Mouse (Mus musculus): ENCODE data around the gene Rhno1. TPM values are rescaled to one million over a fixed set of nuclear protein-coding genes. Genes with fewer than 3 reads are reported as not detected.

Gene Rhno1
- total RNA-seq (2012; rRNA removed) = 31.1 and 31.9 TPM in 2 replicates

DNA sequence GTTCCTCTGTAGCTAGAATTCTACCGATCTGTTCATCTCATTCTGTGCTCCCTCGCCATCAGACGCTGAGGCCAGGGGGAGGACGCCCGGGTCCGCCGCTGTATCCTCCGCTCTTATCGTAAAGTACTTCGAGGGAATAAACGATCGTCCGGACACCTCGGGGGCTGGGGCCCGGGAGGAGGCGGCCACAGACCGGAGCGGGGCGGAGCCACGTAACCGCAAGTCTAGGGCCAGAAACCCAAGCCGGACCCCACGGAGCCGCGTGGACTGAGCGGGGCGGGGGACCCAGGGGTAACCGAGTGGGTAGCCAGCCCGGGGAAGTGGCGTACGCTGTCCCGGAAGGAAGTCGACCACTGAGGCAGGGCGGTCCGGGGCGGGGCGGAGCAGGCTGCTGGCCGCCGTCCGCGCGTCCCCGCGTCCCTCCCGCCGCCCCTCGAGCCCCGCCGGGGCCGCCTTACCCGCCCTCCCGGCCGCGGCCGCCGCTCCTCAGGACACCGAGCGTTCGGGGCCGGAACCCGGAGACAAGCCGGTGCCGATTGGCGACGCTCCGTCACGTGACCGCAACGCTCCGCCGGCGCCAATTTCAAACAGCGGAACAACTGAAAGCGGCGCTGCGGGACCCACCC lies at the start of gene Rhno1, which contains the start of gene Foxm1:
Gene Rhno1, minus strand, starts transcription at position 531 of the 626 bp plus-strand sequence.
Gene Foxm1, plus strand, starts transcription at position 587 of the 626 bp plus-strand sequence.
- DNase-seq (ENCODE audit: low read depth, low spot score) = peak; percentile 47
- Histone ChIP-seq H3K36me3 (ENCODE audit: control insufficient read depth, insufficient read depth, low read length, poor library complexity, severe bottlenecking) (peaks cover 22% of the 10 kb centered on the region), H3K9me3 (ENCODE audit: control insufficient read depth, insufficient read depth, low read depth, low read length) (no peaks in the 10 kb centered on the region), H3K9ac (ENCODE audit: insufficient read depth, low read depth, low read length, poor library complexity, severe bottlenecking) (peak within 1 kb of the TSS; percentile 93), H3K27ac (ENCODE audit: insufficient read depth, low read depth, low read length, poor library complexity, severe bottlenecking) (peak within 1 kb of the TSS; percentile 69), H3K4me1 (ENCODE audit: control insufficient read depth in 2 of 2, insufficient read depth in 2 of 2, low read length in 2 of 2, poor library complexity in 1 of 2) (peaks cover 1 to 21% of the 10 kb centered on the region in 2 experiments; a peak in 2 of 4 replicates), H3K4me3 (ENCODE audit: insufficient read depth in 1 of 2, low read depth in 1 of 2, low read length in 2 of 2, poor library complexity in 1 of 2, severe bottlenecking in 1 of 2) (peak within 1 kb of the TSS; percentile 94 to 95)
- in situ Hi-C loops (cut with MboI; ENCODE audit: low sequenced_read_pairs in 2 of 2, unreplicated experiment in 2 of 2) = no loop called here
- no peak for TF ChIP-seq ZNF384 (IDR thresholded peaks at IDR 0.05; ENCODE audit: low read depth, low read length)

DNA sequence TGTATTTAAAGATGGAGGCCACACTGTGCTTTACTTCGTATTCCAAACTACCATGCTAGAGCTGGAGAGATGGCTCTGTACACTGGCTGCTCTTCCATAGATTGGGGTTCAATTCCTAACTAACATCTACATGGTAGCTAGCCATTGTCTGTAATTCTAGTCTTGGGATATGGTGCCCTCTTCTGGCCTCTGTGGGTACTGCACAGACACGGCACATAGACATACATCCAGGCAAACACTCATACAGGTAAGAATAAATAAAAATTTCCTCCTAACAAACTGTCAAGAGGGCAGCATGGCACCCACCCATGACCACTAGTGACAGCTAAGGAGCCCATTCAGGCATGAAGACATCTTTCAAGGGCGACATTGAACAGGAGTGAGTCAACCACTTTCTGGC lies 48.4 kb upstream of the Rhno1 start:
- 0 out of 2 replicates have a peak, but pooled peaks have one; percentile 4 for TF ChIP-seq ZC3H11A (IDR thresholded peaks at IDR 0.05; ENCODE audit: borderline replicate concordance, low read depth, low read length)
- no peak for TF ChIP-seq HCFC1 (IDR thresholded peaks at IDR 0.05; ENCODE audit: borderline replicate concordance, insufficient read depth, low read length)
- Histone ChIP-seq H3K36me3 (ENCODE audit: control insufficient read depth, insufficient read depth, low read length, poor library complexity, severe bottlenecking) (peaks cover 42% of the 10 kb centered on the region), H3K9ac (ENCODE audit: insufficient read depth, low read depth, low read length, poor library complexity, severe bottlenecking) (no peak overlapping the region), H3K4me3 (ENCODE audit: insufficient read depth in 1 of 2, low read depth in 1 of 2, low read length in 2 of 2, poor library complexity in 1 of 2, severe bottlenecking in 1 of 2) (no peak overlapping the region), H3K9me3 (ENCODE audit: control insufficient read depth, insufficient read depth, low read depth, low read length) (no peaks in the 10 kb centered on the region), H3K4me1 (ENCODE audit: control insufficient read depth in 2 of 2, insufficient read depth in 2 of 2, low read length in 2 of 2, poor library complexity in 1 of 2) (peaks cover 4 to 13% of the 10 kb centered on the region in 2 experiments; a peak in 3 of 4 replicates), H3K27ac (ENCODE audit: insufficient read depth, low read depth, low read length, poor library complexity, severe bottlenecking) (no peak overlapping the region)
- DNase-seq (ENCODE audit: low read depth, low spot score) = peak; percentile 54
- in situ Hi-C loops (cut with MboI; ENCODE audit: low sequenced_read_pairs in 2 of 2, unreplicated experiment in 2 of 2) = no loop called here

GRCm38 (mm10) chr6:128410305-128410704 lies 47.6 kb upstream of the Rhno1 start:
- no peak overlapping the region for H3K9ac ChIP-seq (ENCODE audit: insufficient read depth, low read depth, low read length, poor library complexity, severe bottlenecking)
- no peak for TF ChIP-seq ZNF384 (IDR thresholded peaks at IDR 0.05; ENCODE audit: low read depth, low read length)
- TF ChIP-seq ZC3H11A (IDR thresholded peaks at IDR 0.05; ENCODE audit: borderline replicate concordance, low read depth, low read length) = no peak
- no peak for TF ChIP-seq CHD2 (IDR thresholded peaks at IDR 0.05; ENCODE audit: low read depth, low read length)
- TF ChIP-seq HCFC1 (IDR thresholded peaks at IDR 0.05; ENCODE audit: borderline replicate concordance, insufficient read depth, low read length) = no peak
- no peak for TF ChIP-seq MAFK (IDR thresholded peaks at IDR 0.05; ENCODE audit: insufficient read depth, low read depth, low read length)
- peaks cover 40% of the 10 kb centered on the region for H3K36me3 ChIP-seq (ENCODE audit: control insufficient read depth, insufficient read depth, low read length, poor library complexity, severe bottlenecking)
- in situ Hi-C loops (cut with MboI; ENCODE audit: low sequenced_read_pairs in 2 of 2, unreplicated experiment in 2 of 2) = no loop called here
- H3K4me1 ChIP-seq (ENCODE audit: control insufficient read depth in 2 of 2, insufficient read depth in 2 of 2, low read length in 2 of 2, poor library complexity in 1 of 2) = peaks cover 4 to 13% of the 10 kb centered on the region in 2 experiments; a peak in 2 of 4 replicates
- no peak overlapping the region for H3K4me3 ChIP-seq (ENCODE audit: insufficient read depth in 1 of 2, low read depth in 1 of 2, low read length in 2 of 2, poor library complexity in 1 of 2, severe bottlenecking in 1 of 2)
- no peak overlapping the region for H3K27ac ChIP-seq (ENCODE audit: insufficient read depth, low read depth, low read length, poor library complexity, severe bottlenecking)
- DNase-seq (ENCODE audit: low read depth, low spot score) = no peak
- no peaks in the 10 kb centered on the region for H3K9me3 ChIP-seq (ENCODE audit: control insufficient read depth, insufficient read depth, low read depth, low read length)

DNA sequence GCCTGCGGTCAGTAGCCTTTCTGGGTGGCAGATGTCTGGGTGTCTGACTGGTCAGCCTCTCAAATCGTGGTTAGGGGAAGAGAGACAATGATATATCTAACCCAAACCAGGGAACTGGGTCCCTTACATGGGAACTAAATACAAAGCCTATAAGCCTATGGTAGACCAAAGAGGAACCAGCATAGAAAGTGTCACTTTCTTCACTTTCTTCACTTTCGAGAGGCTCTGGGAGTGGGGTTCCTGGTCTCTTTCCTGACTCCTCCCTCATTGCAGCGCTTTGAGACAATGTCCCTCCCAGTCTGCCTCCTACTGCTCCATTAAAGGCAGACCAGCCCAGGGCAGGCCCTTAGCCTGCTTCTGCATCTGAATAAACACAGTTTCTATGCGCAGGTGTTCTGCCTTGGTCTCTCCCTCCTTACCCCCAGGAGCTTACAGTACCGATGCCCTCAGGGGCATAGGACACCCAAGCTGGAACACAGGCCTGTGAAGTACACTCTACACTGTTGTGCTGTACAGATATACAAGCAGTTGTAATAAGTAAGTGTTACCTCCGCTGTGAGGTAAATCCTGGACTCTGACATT lies 45.9 kb upstream of the Rhno1 start:
- Histone ChIP-seq H3K27ac (ENCODE audit: insufficient read depth, low read depth, low read length, poor library complexity, severe bottlenecking) (no peak overlapping the region), H3K9ac (ENCODE audit: insufficient read depth, low read depth, low read length, poor library complexity, severe bottlenecking) (no peak overlapping the region), H3K9me3 (ENCODE audit: control insufficient read depth, insufficient read depth, low read depth, low read length) (no peaks in the 10 kb centered on the region), H3K4me1 (ENCODE audit: control insufficient read depth in 2 of 2, insufficient read depth in 2 of 2, low read length in 2 of 2, poor library complexity in 1 of 2) (peaks cover 4 to 13% of the 10 kb centered on the region in 2 experiments; a peak in 2 of 4 replicates), H3K4me3 (ENCODE audit: insufficient read depth in 1 of 2, low read depth in 1 of 2, low read length in 2 of 2, poor library complexity in 1 of 2, severe bottlenecking in 1 of 2) (no peak overlapping the region), H3K36me3 (ENCODE audit: control insufficient read depth, insufficient read depth, low read length, poor library complexity, severe bottlenecking) (peaks cover 40% of the 10 kb centered on the region)
- in situ Hi-C loops (cut with MboI; ENCODE audit: low sequenced_read_pairs in 2 of 2, unreplicated experiment in 2 of 2) = no loop called here
- no peak for TF ChIP-seq ZNF384 (IDR thresholded peaks at IDR 0.05; ENCODE audit: low read depth, low read length)
- no peak for TF ChIP-seq HCFC1 (IDR thresholded peaks at IDR 0.05; ENCODE audit: borderline replicate concordance, insufficient read depth, low read length)
- TF ChIP-seq ZC3H11A (IDR thresholded peaks at IDR 0.05; ENCODE audit: borderline replicate concordance, low read depth, low read length) = no peak
- TF ChIP-seq CHD2 (IDR thresholded peaks at IDR 0.05; ENCODE audit: low read depth, low read length) = no peak
- no peak for TF ChIP-seq MAFK (IDR thresholded peaks at IDR 0.05; ENCODE audit: insufficient read depth, low read depth, low read length)
- peak; percentile 24 for DNase-seq (ENCODE audit: low read depth, low spot score)

Measured in ES-E14 (cell line).